Mouse (Mus musculus) intestine, embryonic 14.5 days (tissue): ENCODE data around the gene Rev3l. TPM values are rescaled to one million over a fixed set of nuclear protein-coding genes. Genes with fewer than 3 reads are reported as not detected.

Source experiments
- ATAC-seq: fragments of 200-750 bp; cut with Nextera tagmentation; replicated peaks from 2 replicates; pipeline ENCODE4 v1.8.0; 2017; ENCODE audit warnings: low read depth, moderate number of reproducible peaks, moderate TSS enrichment, moderate library complexity; ENCODE audit not compliant: low FRiP score, low TSS enrichment
- DNase-seq: peaks from one replicate; pipeline ENCODE4 v3.0.0-alpha.2; 2018; ENCODE audit warnings: low spot score
- H3K27ac ChIP-seq: fragments of 300-500 bp; sonication (generic); 2 replicates; pipeline ENCODE4 v1.5.1; 2014; ENCODE audit warnings: low read depth, mild to moderate bottlenecking, control low read depth
- H3K27me3 ChIP-seq: fragments of 300-500 bp; sonication (generic); replicated peaks from 2 replicates; pipeline ENCODE4 v1.6.1; 2014; ENCODE audit warnings: low read length, control low read depth; ENCODE audit not compliant: control insufficient read depth, insufficient read depth
- H3K36me3 ChIP-seq: fragments of 300-500 bp; sonication (generic); 2 replicates; pipeline ENCODE4 v1.6.1; 2014; ENCODE audit warnings: low read length, control low read depth; ENCODE audit not compliant: control insufficient read depth, insufficient read depth
- H3K4me1 ChIP-seq: fragments of 300-500 bp; sonication (generic); replicated peaks from 2 replicates; pipeline ENCODE4 v1.6.1; 2014; ENCODE audit warnings: low read length, control low read depth, mixed read lengths; ENCODE audit not compliant: control insufficient read depth, insufficient read depth
- H3K4me2 ChIP-seq: fragments of 300-500 bp; sonication (generic); 2 replicates; pipeline ENCODE4 v1.6.1; 2014; ENCODE audit warnings: low read length
- H3K4me3 ChIP-seq: fragments of 300-500 bp; sonication (generic); 2 replicates; pipeline ENCODE4 v1.5.1; 2014; ENCODE audit warnings: low read depth, low read length, control low read depth, mixed read lengths
- H3K9ac ChIP-seq: fragments of 300-500 bp; sonication (generic); 2 replicates; pipeline ENCODE4 v1.6.1; 2014; ENCODE audit warnings: mild to moderate bottlenecking, low read length
- H3K9me3 ChIP-seq: fragments of 300-500 bp; sonication (generic); 2 replicates; pipeline ENCODE4 v1.6.1; 2016; ENCODE audit warnings: low read length, control low read depth; ENCODE audit not compliant: control insufficient read depth
- WGBS: fragments of 180-500 bp; shearing (Covaris S2); extraction: QIAGEN DNeasy Blood & Tissue Kit; methylation state at CpG from one replicate; pipeline ENCODE4 v1.1.7; 2014; 5-methylcytosine and 5-hydroxymethylcytosine counted together
- polyA plus RNA-seq: library from polyadenylated mRNA; unstranded; fragments of >200 nt; fragmentation: Nextera tagmentation; extraction: Ambion mirVana; gene quantifications from 2 replicates; pipeline ENCODE4 v1.2.1, GENCODE M21; 2014

The Rev3l gene
- polyA plus RNA-seq, 1 experiment from 2014 or later = 23.0 TPM

GRCm38 (mm10) chr10:39766702-39767101, 34.8 kb downstream of the Rev3l start:
- H3K4me3 ChIP-seq = no peak overlapping the region
- H3K27ac ChIP-seq = no peak overlapping the region
- no peaks in the 10 kb centered on the region for H3K36me3 ChIP-seq
- H3K4me1 ChIP-seq = no peaks in the 10 kb centered on the region
- ATAC-seq (no peak), DNase-seq (no peak)
- 79% methylated on average over 4 of the region's 4 CpGs for WGBS
- H3K27me3 ChIP-seq = no peaks in the 10 kb centered on the region
- no peak overlapping the region for H3K4me2 ChIP-seq
- H3K9ac ChIP-seq = no peak overlapping the region
- H3K9me3 ChIP-seq = 0 out of 2 replicates have a peak, but pooled peaks cover 2% of the 10 kb centered on the region

- H3K9ac ChIP-seq = no peak overlapping the region
- no peak overlapping the region for H3K27ac ChIP-seq
- no peaks in the 10 kb centered on the region for H3K9me3 ChIP-seq
- H3K27me3 ChIP-seq = no peaks in the 10 kb centered on the region
- no peak overlapping the region for H3K4me2 ChIP-seq
- 0 out of 2 replicates have a peak, but pooled peaks cover 4% of the 10 kb centered on the region for H3K4me1 ChIP-seq
- DNase-seq (no peak), ATAC-seq (no peak)
- WGBS = 85% methylated on average over 2 of the region's 2 CpGs
- H3K36me3 ChIP-seq = no peaks in the 10 kb centered on the region
- H3K4me3 ChIP-seq = no peak overlapping the region
Observed at GRCm38 (mm10) chr10:39772259-39772658, 40.3 kb downstream of the Rev3l start.

- H3K27me3 ChIP-seq = no peaks in the 10 kb centered on the region
- H3K9me3 ChIP-seq = no peaks in the 10 kb centered on the region
- no peaks in the 10 kb centered on the region for H3K36me3 ChIP-seq
- 80% methylated on average over 9 of the region's 9 CpGs for WGBS
- no peak overlapping the region for H3K4me2 ChIP-seq
- H3K4me1 ChIP-seq = 0 out of 2 replicates have a peak, but pooled peaks cover 4% of the 10 kb centered on the region
- no peak overlapping the region for H3K27ac ChIP-seq
- no peak overlapping the region for H3K9ac ChIP-seq
- ATAC-seq (no peak), DNase-seq (no peak)
- no peak overlapping the region for H3K4me3 ChIP-seq
Observed at GRCm38 (mm10) chr10:39773940-39774726, 42.2 kb downstream of the Rev3l start.

- no peak for ATAC-seq
- no peaks in the 10 kb centered on the region for H3K27me3 ChIP-seq
- H3K4me2 ChIP-seq = no peak overlapping the region
- no peak overlapping the region for H3K9ac ChIP-seq
- no peak overlapping the region for H3K27ac ChIP-seq
- DNase-seq = no peak
- no peaks in the 10 kb centered on the region for H3K36me3 ChIP-seq
- no peaks in the 10 kb centered on the region for H3K9me3 ChIP-seq
- WGBS = 94% methylated on average over 3 of the region's 3 CpGs
- H3K4me3 ChIP-seq = no peak overlapping the region
- H3K4me1 ChIP-seq = 0 out of 2 replicates have a peak, but pooled peaks cover 4% of the 10 kb centered on the region
Observed at GRCm38 (mm10) chr10:39776927-39777326, 45.0 kb downstream of the Rev3l start.

- Histone ChIP-seq H3K4me2 (no peak overlapping the region), H3K27me3 (no peaks in the 10 kb centered on the region), H3K9ac (no peak overlapping the region), H3K27ac (no peak overlapping the region), H3K36me3 (no peaks in the 10 kb centered on the region), H3K4me3 (no peak overlapping the region), H3K9me3 (no peaks in the 10 kb centered on the region), H3K4me1 (no peaks in the 10 kb centered on the region)
- 90% methylated on average over 4 of the region's 4 CpGs for WGBS
- no peak for ATAC-seq
- DNase-seq = no peak
Observed at GRCm38 (mm10) chr10:39778305-39778704, 46.4 kb downstream of the Rev3l start.

GRCm38 (mm10) chr10:39785241-39785640, 53.3 kb downstream of the Rev3l start:
- Histone ChIP-seq H3K36me3 (peaks cover 19% of the 10 kb centered on the region), H3K4me1 (no peaks in the 10 kb centered on the region), H3K4me2 (no peak overlapping the region), H3K9me3 (no peaks in the 10 kb centered on the region), H3K27me3 (no peaks in the 10 kb centered on the region), H3K4me3 (no peak overlapping the region), H3K9ac (no peak overlapping the region), H3K27ac (no peak overlapping the region)
- no peak for ATAC-seq
- WGBS = 88% methylated on average over 3 of the region's 3 CpGs
- DNase-seq = no peak

- H3K27ac ChIP-seq = no peak overlapping the region
- H3K36me3 ChIP-seq = peaks cover 49% of the 10 kb centered on the region
- ATAC-seq = no peak
- H3K4me1 ChIP-seq = no peaks in the 10 kb centered on the region
- no peaks in the 10 kb centered on the region for H3K9me3 ChIP-seq
- H3K27me3 ChIP-seq = no peaks in the 10 kb centered on the region
- H3K9ac ChIP-seq = no peak overlapping the region
- 73% methylated on average over 1 of the region's 1 CpGs for WGBS
- no peak overlapping the region for H3K4me3 ChIP-seq
- no peak overlapping the region for H3K4me2 ChIP-seq
- no peak for DNase-seq
Observed at GRCm38 (mm10) chr10:39793295-39793694, 61.4 kb downstream of the Rev3l start.

- H3K4me3 ChIP-seq = no peak overlapping the region
- H3K27ac ChIP-seq = no peak overlapping the region
- H3K4me2 ChIP-seq = no peak overlapping the region
- peaks cover 60% of the 10 kb centered on the region for H3K36me3 ChIP-seq
- no peaks in the 10 kb centered on the region for H3K9me3 ChIP-seq
- 60% methylated on average over 3 of the region's 3 CpGs for WGBS
- no peaks in the 10 kb centered on the region for H3K27me3 ChIP-seq
- ATAC-seq (no peak), DNase-seq (peak; percentile 66)
- H3K9ac ChIP-seq = no peak overlapping the region
- H3K4me1 ChIP-seq = no peaks in the 10 kb centered on the region
Observed at GRCm38 (mm10) chr10:39811507-39811906, 79.6 kb downstream of the Rev3l start.

GRCm38 (mm10) chr10:39842621-39843020, 110.7 kb downstream of the Rev3l start:
- no peak overlapping the region for H3K27ac ChIP-seq

More at GRCm38 (mm10) chr10:39842621-39843020, 110.7 kb downstream of the Rev3l start:
- Histone ChIP-seq H3K4me1 (no peaks in the 10 kb centered on the region), H3K36me3 (peaks cover 77% of the 10 kb centered on the region), H3K4me3 (no peak overlapping the region), H3K9me3 (no peaks in the 10 kb centered on the region), H3K4me2 (no peak overlapping the region), H3K9ac (no peak overlapping the region), H3K27me3 (no peaks in the 10 kb centered on the region)
- no peak for ATAC-seq
- DNase-seq = no peak
- WGBS = 89% methylated on average over 1 of the region's 1 CpGs
